In the genomic region with DNA sequence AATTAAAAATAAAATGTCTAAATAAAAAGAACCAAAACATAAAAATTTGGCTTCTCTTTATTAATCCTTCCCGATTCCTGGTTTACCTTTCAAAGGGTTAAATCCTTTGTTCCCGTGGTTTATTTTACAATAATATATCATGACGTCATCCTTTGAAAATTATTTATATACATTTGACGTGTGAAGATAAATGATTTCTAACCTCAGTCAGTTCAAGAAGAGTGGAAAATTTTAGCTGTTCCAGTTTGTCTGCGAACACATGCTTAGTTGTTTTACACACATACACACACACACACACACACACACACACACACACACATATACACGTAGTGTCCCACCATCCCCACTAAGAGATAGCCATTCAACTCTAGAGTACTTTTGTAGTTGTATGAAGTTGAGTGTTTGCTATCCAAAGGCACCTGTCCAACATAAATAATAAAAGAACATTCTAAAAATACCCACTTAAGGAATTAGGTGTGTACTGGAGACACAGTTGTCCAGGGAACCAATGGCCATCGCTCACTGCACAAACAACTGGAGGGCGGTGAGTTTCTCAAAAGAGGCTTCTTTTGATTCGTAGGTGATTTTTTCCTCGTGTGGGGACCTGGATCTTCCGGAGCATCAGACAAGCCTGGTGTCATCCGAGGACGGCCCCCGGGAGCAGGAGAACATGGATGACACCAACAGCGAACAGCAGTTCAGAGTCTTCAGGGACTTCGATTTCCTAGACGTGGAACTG, we compare ENCODE assay signal across 10 mouse cellular contexts.
DNase-seq lines count a peak whose midpoint lies in the region; ATAC-seq and TF ChIP-seq lines count a peak whose summit lies in the region.
"Had no signal": no experiment of that assay in that cellular context is flagged by ENCODE, and none has a peak within 500 bp of the region (broad histone marks: within the 10 kb centered on the region; RNA-seq: fewer than 3 reads in every experiment).

No protein-coding gene starts in this region.

- no peak for DNase-seq in layer of hippocampus, adult 2 months (ENCODE audit: low spot score in 2 of 2)
- no peak for DNase-seq in layer of hippocampus, postnatal 10 days (ENCODE audit: low spot score in 2 of 2)
- peak; percentile 48 to 76 for DNase-seq in kidney, postnatal 25 days
- no peak for DNase-seq in layer of hippocampus, adult 8-10 months (ENCODE audit: low spot score in 2 of 2)
- DNase-seq in spleen, adult 18-20 months, result no peak
- no peak for DNase-seq in right cerebral cortex, adult 2 months (ENCODE audit: low spot score in 2 of 2)
- DNase-seq: cerebellum, adult 11 months had no signal

- H3K4me3 ChIP-seq in layer of hippocampus, adult 2 months, result peak overlapping the region; percentile 19; the same call in 1 of the 2 replicates
- no peak overlapping the region for H3K4me3 ChIP-seq in heart, embryonic 15.5 days
- no peak overlapping the region for H3K4me3 ChIP-seq in neural tube, embryonic 13.5 days
- H3K4me3 ChIP-seq: forebrain, embryonic 13.5 days had no signal

- no peak for ATAC-seq in heart, embryonic 15.5 days (replicated peaks; ENCODE audit: insufficient number of reproducible peaks, insufficient read depth, low FRiP score, low read depth)
- no peak for ATAC-seq in neural tube, embryonic 13.5 days (ENCODE audit: low read depth)
- ATAC-seq: forebrain, embryonic 13.5 days had no signal

- no peak overlapping the region for H3K9ac ChIP-seq in heart, embryonic 15.5 days
- H3K9ac ChIP-seq in neural tube, embryonic 13.5 days, result no peak overlapping the region
- H3K9ac ChIP-seq: forebrain, embryonic 13.5 days had no signal

- no peaks in the 10 kb centered on the region for H3K27me3 ChIP-seq in heart, embryonic 15.5 days
- no peaks in the 10 kb centered on the region for H3K27me3 ChIP-seq in neural tube, embryonic 13.5 days
- H3K27me3 ChIP-seq: forebrain, embryonic 13.5 days had no signal

- TF ChIP-seq CTCF in layer of hippocampus, adult 2 months (conservative IDR thresholded peaks at IDR 0.05), result no peak

- no peak overlapping the region; the same call in 1 of the 2 replicates for H3K4me2 ChIP-seq in heart, embryonic 15.5 days
- H3K4me2 ChIP-seq in neural tube, embryonic 13.5 days, result peak overlapping the region; percentile 9; the same call in 1 of the 2 replicates
- H3K4me2 ChIP-seq: forebrain, embryonic 13.5 days had no signal

- H3K36me3 ChIP-seq in heart, embryonic 15.5 days, result peaks cover 60% of the 10 kb centered on the region
- H3K36me3 ChIP-seq in neural tube, embryonic 13.5 days, result peaks cover 84% of the 10 kb centered on the region

- 65% methylated on average over 17 of the region's 17 CpGs for WGBS in heart, embryonic 15.5 days
- 77% methylated on average over 17 of the region's 17 CpGs for WGBS in neural tube, embryonic 13.5 days

- no peaks in the 10 kb centered on the region; the same call in 1 of the 2 replicates for H3K9me3 ChIP-seq in heart, embryonic 15.5 days (replicated peaks)
- peaks cover 15% of the 10 kb centered on the region; the same call in 1 of the 2 replicates for H3K9me3 ChIP-seq in neural tube, embryonic 13.5 days

- H3K4me1 ChIP-seq in heart, embryonic 15.5 days (replicated peaks), result 0 out of 2 replicates have a peak, but pooled peaks cover 5% of the 10 kb centered on the region
- peaks cover 15% of the 10 kb centered on the region for H3K4me1 ChIP-seq in neural tube, embryonic 13.5 days (replicated peaks)
- H3K4me1 ChIP-seq: forebrain, embryonic 13.5 days had no signal

- peak overlapping the region; percentile 82 for H3K27ac ChIP-seq in layer of hippocampus, adult 2 months
- peak overlapping the region; percentile 57 for H3K27ac ChIP-seq in heart, embryonic 15.5 days
- H3K27ac ChIP-seq in neural tube, embryonic 13.5 days (replicated peaks), result no peak overlapping the region
- H3K27ac ChIP-seq: forebrain, embryonic 13.5 days had no signal

Comparison
In these comparisons a context has a peak if more than half of its experiments do, and no peak if none do; other contexts are left out.
1. DNase-seq: peak in kidney, postnatal 25 days (2 of 2); none in layer of hippocampus, adult 2 months (0 of 2), layer of hippocampus, postnatal 10 days (0 of 2), layer of hippocampus, adult 8-10 months (0 of 2), spleen, adult 18-20 months (0 of 2) and right cerebral cortex, adult 2 months (0 of 2).